Mouse (Mus musculus): ENCODE data around the gene Txndc11.

DNA sequence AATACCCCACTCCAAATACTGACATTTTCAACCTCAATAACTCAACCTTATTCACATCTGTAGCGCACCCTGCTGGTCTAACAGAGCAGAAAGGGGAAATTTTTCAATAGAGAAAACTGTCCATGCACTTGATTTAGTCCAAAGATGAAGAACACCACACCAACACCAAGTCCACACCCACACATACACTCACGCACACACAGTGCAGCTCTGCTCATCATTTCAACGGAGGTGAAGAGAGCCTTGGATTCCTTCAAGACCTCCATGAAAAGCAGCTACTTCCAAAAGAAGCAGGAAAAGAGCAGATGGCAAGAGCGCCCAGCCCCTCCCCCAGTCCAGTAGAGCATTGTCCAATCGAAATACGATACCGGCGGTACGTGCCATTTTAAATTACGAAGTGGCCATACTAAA is 40.2 kb upstream of the Txndc11 start:
- TF ChIP-seq POLR2A (IDR thresholded peaks at IDR 0.05; ENCODE audit: low read depth, low read length) = no peak
- no peak for TF ChIP-seq CTCF (IDR thresholded peaks at IDR 0.05; ENCODE audit: borderline replicate concordance, insufficient read depth, low read length)

Data from embryonic fibroblast, embryonic 13.5 days (primary cell).